Mouse (Mus musculus): ENCODE measurements at regions not wholly inside any gene's neighbourhood (a gene's known extent, or its start where the extent isn't known, plus 50 kb on each side); places are given as distances from the start of the nearest gene placed in this dataset.
"Not testable (repeated sequence)": the region's sequence is repeated elsewhere in the genome, so short reads cannot be mapped to it uniquely, and the experiment has no call there.

- DNase-seq (ENCODE audit: low spot score), result peak; percentile 27
Observed at GRCm38 (mm10) chr2:67107274-67107673, 306.3 kb upstream of the Gm21830 start.

GRCm38 (mm10) chr2:67089418-67089817, 304.7 kb upstream of the Scn7a start:
- DNase-seq (ENCODE audit: low spot score), result not testable (repeated sequence)

- no peak for DNase-seq (ENCODE audit: low spot score)
Observed at GRCm38 (mm10) chr2:67068944-67069343, 284.2 kb upstream of the Scn7a start.
